Mouse (Mus musculus) limb, embryonic 14.5 days (tissue): ENCODE results near the gene Hoxb4. TPM values are rescaled to one million over a fixed set of nuclear protein-coding genes. Genes with fewer than 3 reads are reported as not detected.

Experiments
- ATAC-seq: fragments of 200-750 bp; cut with Nextera tagmentation; 2 replicates; pipeline ENCODE4 v1.8.0; 2017; ENCODE audit warnings: low read depth, moderate number of reproducible peaks, moderate TSS enrichment; ENCODE audit not compliant: low FRiP score
- DNase-seq: peaks from one replicate; pipeline ENCODE4 v3.0.0-alpha.2; 2015; ENCODE audit warnings: low spot score
- H3K27ac ChIP-seq: fragments of 300-500 bp; sonication (generic); replicated peaks from 2 replicates; pipeline ENCODE4 v1.5.1; 2014; ENCODE audit warnings: low read depth, mild to moderate bottlenecking, low read length, moderate library complexity, mixed read lengths
- H3K27me3 ChIP-seq: fragments of 300-500 bp; sonication (generic); 2 replicates; pipeline ENCODE4 v1.6.1; 2014; ENCODE audit warnings: low read length, mixed read lengths; ENCODE audit not compliant: control insufficient read depth, insufficient read depth
- H3K36me3 ChIP-seq: fragments of 300-500 bp; sonication (generic); 2 replicates; pipeline ENCODE4 v1.6.1; 2014; ENCODE audit warnings: mild to moderate bottlenecking, low read length, moderate library complexity, mixed read lengths; ENCODE audit not compliant: control insufficient read depth, insufficient read depth
- H3K4me1 ChIP-seq: fragments of 300-500 bp; sonication (generic); 2 replicates; pipeline ENCODE4 v1.6.1; 2014; ENCODE audit warnings: antibody characterized with exemption, low read length, mixed read lengths; ENCODE audit not compliant: control insufficient read depth, insufficient read depth
- H3K4me2 ChIP-seq: fragments of 300-500 bp; sonication (generic); replicated peaks from 2 replicates; pipeline ENCODE4 v1.6.1; 2014; ENCODE audit warnings: low read depth, mild to moderate bottlenecking, low read length, moderate library complexity; ENCODE audit not compliant: severe bottlenecking
- H3K4me3 ChIP-seq: fragments of 300-500 bp; sonication (generic); replicated peaks from 2 replicates; pipeline ENCODE4 v1.5.1; 2014; ENCODE audit warnings: low read length
- H3K9ac ChIP-seq: fragments of 300-500 bp; sonication (generic); 2 replicates; pipeline ENCODE4 v1.6.1; 2014; ENCODE audit warnings: mild to moderate bottlenecking, low read depth, low read length, moderate library complexity; ENCODE audit not compliant: severe bottlenecking
- H3K9me3 ChIP-seq: fragments of 300-500 bp; sonication (generic); 2 replicates; pipeline ENCODE4 v1.6.1; 2016; ENCODE audit warnings: low read length; ENCODE audit not compliant: control insufficient read depth
- POLR2A ChIP-seq: fragments of 200-500 bp; IDR thresholded peaks from 2 replicates; pipeline ENCODE4 v1.8.0; 2012; ENCODE audit warnings: inconsistent platforms, mild to moderate bottlenecking, moderate library complexity, borderline replicate concordance; ENCODE audit not compliant: insufficient read depth, insufficient read length; ENCODE audit errors: extremely low read depth
- WGBS: fragments of 180-500 bp; shearing (Covaris S2); extraction: QIAGEN DNeasy Blood & Tissue Kit; methylation state at CpG from one replicate; pipeline ENCODE4 v1.1.7; 2014; 5-methylcytosine and 5-hydroxymethylcytosine counted together
- polyA plus RNA-seq, 2 experiments: library from polyadenylated mRNA; depleted of rRNA in 1 of 2; stranded (reverse) in 1 of 2; unstranded in 1 of 2; fragments of >200 nt; fragmentation: Nextera tagmentation in 1 of 2; extraction: Ambion mirVana in 1 of 2; gene quantifications; 2 replicates each; pipeline versions ENCODE4 v1.2.1 to v1.2.3; 2012 to 2014

Gene Hoxb4
- polyA plus RNA-seq, 2 experiments = 0.17 to 2.3 TPM

GRCm38 (mm10) chr11:96290705-96291355 lies 27.2 kb upstream of the Hoxb4 start:
- Histone ChIP-seq H3K9ac (no peak overlapping the region), H3K4me3 (no peak overlapping the region), H3K36me3 (no peaks in the 10 kb centered on the region), H3K4me1 (no peaks in the 10 kb centered on the region), H3K27me3 (peaks cover 99% of the 10 kb centered on the region), H3K4me2 (no peak overlapping the region), H3K9me3 (no peaks in the 10 kb centered on the region), H3K27ac (no peak overlapping the region)
- ATAC-seq = no peak
- 21% methylated on average over 17 of the region's 17 CpGs for WGBS
- no peak for DNase-seq
- no peak for TF ChIP-seq POLR2A

- ATAC-seq (no peak), DNase-seq (no peak)
- Histone ChIP-seq H3K27me3 (peaks cover 99% of the 10 kb centered on the region), H3K4me1 (no peaks in the 10 kb centered on the region), H3K27ac (no peak within 1 kb of the TSS), H3K36me3 (no peaks in the 10 kb centered on the region), H3K9ac (no peak within 1 kb of the TSS), H3K9me3 (no peaks in the 10 kb centered on the region), H3K4me3 (peak within 1 kb of the TSS; percentile 20), H3K4me2 (0 out of 2 replicates have a peak within 1 kb of the TSS, but pooled peaks have one; percentile 3)
- 3% methylated on average over 22 of the region's 22 CpGs for WGBS
- TF ChIP-seq POLR2A = no peak
These were observed 26.1 kb upstream of the Hoxb4 start, which contains the start of gene Hoxb6 for GRCm38 (mm10) chr11:96291681-96292564. Hoxb6 (plus strand) TSS chr11:96292476.

GRCm38 (mm10) chr11:96292565-96293301 lies 25.3 kb upstream of the Hoxb4 start:
- Histone ChIP-seq H3K9me3 (no peaks in the 10 kb centered on the region), H3K27ac (no peak overlapping the region), H3K27me3 (peaks cover 99% of the 10 kb centered on the region), H3K9ac (no peak overlapping the region), H3K4me1 (no peaks in the 10 kb centered on the region), H3K4me2 (no peak overlapping the region), H3K4me3 (peak overlapping the region; percentile 20), H3K36me3 (no peaks in the 10 kb centered on the region)
- ATAC-seq (no peak), DNase-seq (no peak)
- 3% methylated on average over 12 of the region's 12 CpGs for WGBS
- TF ChIP-seq POLR2A = no peak

GRCm38 (mm10) chr11:96293302-96293921 lies 24.7 kb upstream of the Hoxb4 start:
- Histone ChIP-seq H3K4me2 (0 out of 2 replicates have a peak overlapping the region, but pooled peaks have one; percentile 3), H3K4me1 (no peaks in the 10 kb centered on the region)

More at GRCm38 (mm10) chr11:96293302-96293921, 24.7 kb upstream of the Hoxb4 start:
- Histone ChIP-seq H3K4me3 (peak overlapping the region; percentile 20), H3K36me3 (no peaks in the 10 kb centered on the region), H3K9ac (no peak overlapping the region), H3K27me3 (peaks cover 99% of the 10 kb centered on the region), H3K9me3 (no peaks in the 10 kb centered on the region), H3K27ac (no peak overlapping the region)
- no peak for TF ChIP-seq POLR2A
- ATAC-seq (no peak), DNase-seq (no peak)
- WGBS = 4% methylated on average over 22 of the region's 22 CpGs
